Mouse (Mus musculus): ENCODE measurements at regions not wholly inside any gene's neighbourhood (a gene's known extent, or its start where the extent isn't known, plus 50 kb on each side); places are given as distances from the start of the nearest gene placed in this dataset.
"Not testable (repeated sequence)": the region's sequence is repeated elsewhere in the genome, so short reads cannot be mapped to it uniquely, and the experiment has no call there.

- TF ChIP-seq POLR2A (IDR thresholded peaks at IDR 0.05; ENCODE audit: borderline replicate concordance, insufficient read depth, low read length); CTCF (IDR thresholded peaks at IDR 0.05; ENCODE audit: borderline replicate concordance, insufficient read depth, low read depth, low read length): not testable (repeated sequence)
These were observed 70.8 kb upstream of the Cfhr2 start for GRCm38 (mm10) chr1:139929321-139929720.

Measured in cerebellum, adult 2 months (tissue).